Mouse (Mus musculus) stomach, embryonic 15.5 days (tissue): ENCODE data around the gene Ddx39. TPM values are rescaled to one million over a fixed set of nuclear protein-coding genes. Genes with fewer than 3 reads are reported as not detected.

ENCODE experiments used
- ATAC-seq: fragments of 200-750 bp; cut with Nextera tagmentation; 2 replicates; pipeline ENCODE4 v1.8.0; 2017; ENCODE audit warnings: low read depth, moderate number of reproducible peaks, moderate TSS enrichment; ENCODE audit not compliant: insufficient read depth, low FRiP score
- H3K27ac ChIP-seq: fragments of 300-500 bp; sonication (generic); 2 replicates; pipeline ENCODE4 v1.5.1; 2015; ENCODE audit warnings: mild to moderate bottlenecking, inconsistent platforms
- H3K27me3 ChIP-seq: fragments of 300-500 bp; sonication (generic); replicated peaks from 2 replicates; pipeline ENCODE4 v1.6.1; 2015; ENCODE audit warnings: inconsistent platforms
- H3K36me3 ChIP-seq: fragments of 300-500 bp; sonication (generic); 2 replicates; pipeline ENCODE4 v1.6.1; 2015; ENCODE audit warnings: inconsistent platforms
- H3K4me1 ChIP-seq: fragments of 300-500 bp; sonication (generic); 2 replicates; pipeline ENCODE4 v1.6.1; 2015; ENCODE audit warnings: inconsistent platforms
- H3K4me2 ChIP-seq: fragments of 300-500 bp; sonication (generic); 2 replicates; pipeline ENCODE4 v1.6.1; 2015; ENCODE audit warnings: mild to moderate bottlenecking, inconsistent platforms
- H3K4me3 ChIP-seq: fragments of 300-500 bp; sonication (generic); replicated peaks from 2 replicates; pipeline ENCODE4 v1.5.1; 2015; ENCODE audit warnings: inconsistent platforms
- H3K9ac ChIP-seq: fragments of 300-500 bp; sonication (generic); 2 replicates; pipeline ENCODE4 v1.6.1; 2015; ENCODE audit warnings: inconsistent platforms
- H3K9me3 ChIP-seq: fragments of 300-500 bp; sonication (generic); 2 replicates; pipeline ENCODE4 v1.6.1; 2016; ENCODE audit warnings: inconsistent platforms
- WGBS: fragments of 180-500 bp; shearing (Covaris S2); methylation state at CpG from one replicate; pipeline ENCODE4 v1.1.7; 2015; 5-methylcytosine and 5-hydroxymethylcytosine counted together
- polyA plus RNA-seq: library from polyadenylated mRNA; unstranded; fragments of >200 nt; fragmentation: Nextera tagmentation; extraction: Ambion mirVana; gene quantifications from 2 replicates; pipeline ENCODE4 v1.2.1, GENCODE M21; 2015

Ddx39 gene
- polyA plus RNA-seq, 1 experiment from 2014 or later: 185 TPM

- Histone ChIP-seq H3K4me2 (no peak overlapping the region), H3K4me1 (no peaks in the 10 kb centered on the region), H3K4me3 (no peak overlapping the region), H3K27me3 (no peaks in the 10 kb centered on the region), H3K9me3 (no peaks in the 10 kb centered on the region), H3K9ac (no peak overlapping the region), H3K36me3 (peaks cover 57% of the 10 kb centered on the region), H3K27ac (no peak overlapping the region)
- ATAC-seq: peak; percentile 65; the same call in 1 of the 2 replicates
- 43% methylated on average over 15 of the region's 15 CpGs for WGBS
Measured at GRCm38 (mm10) chr8:83724697-83725482, 9.9 kb downstream of the Ddx39 start.

GRCm38 (mm10) chr8:83725521-83726102 is 10.6 kb downstream of the Ddx39 start:
- Histone ChIP-seq H3K27ac (no peak overlapping the region), H3K27me3 (no peaks in the 10 kb centered on the region), H3K9ac (no peak overlapping the region), H3K4me3 (no peak overlapping the region), H3K36me3 (peaks cover 50% of the 10 kb centered on the region), H3K4me1 (no peaks in the 10 kb centered on the region), H3K4me2 (no peak overlapping the region), H3K9me3 (no peaks in the 10 kb centered on the region)
- 93% methylated on average over 8 of the region's 8 CpGs for WGBS
- no peak for ATAC-seq

- 74% methylated on average over 11 of the region's 11 CpGs for WGBS
- Histone ChIP-seq H3K9ac (no peak overlapping the region), H3K4me3 (no peak overlapping the region), H3K27me3 (no peaks in the 10 kb centered on the region), H3K9me3 (no peaks in the 10 kb centered on the region), H3K27ac (no peak overlapping the region), H3K4me1 (no peaks in the 10 kb centered on the region), H3K4me2 (no peak overlapping the region), H3K36me3 (peaks cover 19% of the 10 kb centered on the region)
- 0 out of 2 replicates have a peak, but pooled peaks have one; percentile 30 for ATAC-seq
Measured at GRCm38 (mm10) chr8:83729009-83729807, 14.2 kb downstream of the Ddx39 start.

GRCm38 (mm10) chr8:83731906-83732305 is 16.9 kb downstream of the Ddx39 start:
- ATAC-seq: no peak
- WGBS: 72% methylated on average over 5 of the region's 5 CpGs
- H3K4me1 ChIP-seq: no peaks in the 10 kb centered on the region
- no peak overlapping the region for H3K27ac ChIP-seq
- H3K36me3 ChIP-seq: peaks cover 4% of the 10 kb centered on the region; the same call in 1 of the 2 replicates
- H3K27me3 ChIP-seq: no peaks in the 10 kb centered on the region
- no peaks in the 10 kb centered on the region for H3K9me3 ChIP-seq
- H3K4me3 ChIP-seq: no peak overlapping the region
- no peak overlapping the region for H3K4me2 ChIP-seq
- H3K9ac ChIP-seq: no peak overlapping the region

GRCm38 (mm10) chr8:83732919-83733318 is 17.9 kb downstream of the Ddx39 start:
- Histone ChIP-seq H3K27me3 (no peaks in the 10 kb centered on the region), H3K9ac (no peak overlapping the region), H3K9me3 (no peaks in the 10 kb centered on the region), H3K4me1 (peaks cover 8% of the 10 kb centered on the region), H3K4me3 (no peak overlapping the region), H3K4me2 (no peak overlapping the region), H3K36me3 (peaks cover 4% of the 10 kb centered on the region; the same call in 1 of the 2 replicates), H3K27ac (no peak overlapping the region)
- WGBS: 72% methylated on average over 6 of the region's 6 CpGs
- ATAC-seq: no peak

- H3K27ac ChIP-seq: no peak overlapping the region
- H3K4me3 ChIP-seq: no peak overlapping the region
- H3K9me3 ChIP-seq: no peaks in the 10 kb centered on the region
- ATAC-seq: no peak
- 91% methylated on average over 4 of the region's 4 CpGs for WGBS
- peaks cover 32% of the 10 kb centered on the region for H3K4me1 ChIP-seq
- no peak overlapping the region for H3K4me2 ChIP-seq
- no peaks in the 10 kb centered on the region for H3K27me3 ChIP-seq
- peaks cover 2% of the 10 kb centered on the region; the same call in 1 of the 2 replicates for H3K36me3 ChIP-seq
- H3K9ac ChIP-seq: no peak overlapping the region
Measured at GRCm38 (mm10) chr8:83736681-83737080, 21.7 kb downstream of the Ddx39 start.

- Histone ChIP-seq H3K27ac (0 out of 2 replicates have a peak overlapping the region, but pooled peaks have one; percentile 69), H3K4me1 (peaks cover 32% of the 10 kb centered on the region), H3K9me3 (no peaks in the 10 kb centered on the region), H3K36me3 (no peaks in the 10 kb centered on the region), H3K9ac (no peak overlapping the region), H3K4me2 (peak overlapping the region; percentile 96; the same call in 1 of the 2 replicates), H3K27me3 (no peaks in the 10 kb centered on the region), H3K4me3 (no peak overlapping the region)
- 87% methylated on average over 4 of the region's 4 CpGs for WGBS
- no peak for ATAC-seq
Measured at GRCm38 (mm10) chr8:83737346-83737745, 22.4 kb downstream of the Ddx39 start.

- Histone ChIP-seq H3K4me1 (peaks cover 32% of the 10 kb centered on the region), H3K36me3 (no peaks in the 10 kb centered on the region), H3K4me3 (no peak overlapping the region)
Measured at GRCm38 (mm10) chr8:83737852-83738562, 23.0 kb downstream of the Ddx39 start.

GRCm38 (mm10) chr8:83738949-83739710 is 24.2 kb downstream of the Ddx39 start:
- H3K9me3 ChIP-seq: no peaks in the 10 kb centered on the region
- H3K36me3 ChIP-seq: no peaks in the 10 kb centered on the region
- H3K27ac ChIP-seq: peak overlapping the region; percentile 69
- no peaks in the 10 kb centered on the region for H3K27me3 ChIP-seq
- H3K9ac ChIP-seq: no peak overlapping the region
- WGBS: 55% methylated on average over 10 of the region's 10 CpGs
- H3K4me3 ChIP-seq: peak overlapping the region; percentile 61
- ATAC-seq: peak; percentile 41; the same call in 1 of the 2 replicates
- H3K4me1 ChIP-seq: peaks cover 32% of the 10 kb centered on the region
- H3K4me2 ChIP-seq: peak overlapping the region; percentile 96

More at GRCm38 (mm10) chr8:83737852-83738562, 23.0 kb downstream of the Ddx39 start:
- H3K27ac ChIP-seq: peak overlapping the region; percentile 69
- H3K9ac ChIP-seq: no peak overlapping the region
- peak overlapping the region; percentile 96; the same call in 1 of the 2 replicates for H3K4me2 ChIP-seq
- H3K9me3 ChIP-seq: no peaks in the 10 kb centered on the region
- no peak for ATAC-seq
- H3K27me3 ChIP-seq: no peaks in the 10 kb centered on the region
- WGBS: 52% methylated on average over 4 of the region's 4 CpGs

GRCm38 (mm10) chr8:83739711-83740468 is 24.9 kb downstream of the Ddx39 start:
- Histone ChIP-seq H3K9me3 (no peaks in the 10 kb centered on the region), H3K27ac (peak overlapping the region; percentile 69), H3K4me1 (peaks cover 32% of the 10 kb centered on the region), H3K4me2 (peak overlapping the region; percentile 96), H3K36me3 (no peaks in the 10 kb centered on the region), H3K4me3 (peak overlapping the region; percentile 61), H3K9ac (no peak overlapping the region), H3K27me3 (no peaks in the 10 kb centered on the region)
- no peak for ATAC-seq
- WGBS: 42% methylated on average over 8 of the region's 8 CpGs
